Mouse (Mus musculus) myocyte (in vitro differentiated cells): ENCODE results near the gene Clec18a.

Experiments used
- MAX ChIP-seq: IDR thresholded peaks from one replicate; pipeline ENCODE4 v1.6.1; 2011; ENCODE audit warnings: low read depth, mild to moderate bottlenecking, control low read depth
- MYOD1 ChIP-seq, 3 experiments: IDR thresholded peaks; one replicate each; pipeline ENCODE4 v1.6.1; 2011; ENCODE audit warnings: control low read depth in 2 of 3, low read depth in 2 of 3, mild to moderate bottlenecking in 2 of 3, moderate library complexity in 1 of 3; ENCODE audit not compliant: insufficient read length in 2 of 3, control insufficient read depth in 1 of 3
- POLR2A ChIP-seq: IDR thresholded peaks from one replicate; pipeline ENCODE4 v1.6.1; 2011; ENCODE audit warnings: low read depth, mild to moderate bottlenecking, control low read depth, moderate library complexity; ENCODE audit not compliant: insufficient read length
- TCF12 ChIP-seq: IDR thresholded peaks from one replicate; pipeline ENCODE4 v1.6.1; 2011; ENCODE audit warnings: mild to moderate bottlenecking, control low read depth; ENCODE audit not compliant: poor library complexity, insufficient read depth, severe bottlenecking

DNA sequence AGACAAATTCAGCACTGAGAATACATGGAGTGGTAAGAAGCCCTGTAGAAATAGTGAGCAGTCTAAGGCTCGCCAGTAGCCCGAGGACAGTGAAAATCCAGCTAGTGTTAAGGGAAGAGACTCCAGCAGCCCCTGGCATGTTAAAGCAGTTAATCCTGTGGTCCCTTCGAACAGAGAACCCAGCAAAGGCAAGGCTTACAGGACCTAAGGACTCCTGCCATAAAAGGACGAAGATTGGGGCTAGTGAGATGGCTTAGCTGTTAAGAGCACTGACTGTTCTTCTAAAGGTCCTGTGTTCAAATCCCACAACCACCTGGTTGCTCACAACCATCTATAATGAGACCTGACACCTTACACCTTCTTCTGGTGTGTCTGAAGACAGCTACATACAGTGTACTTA is 25.9 kb downstream of the Clec18a start:
- TF ChIP-seq TCF12 = no peak
- TF ChIP-seq MAX = no peak
- TF ChIP-seq MYOD1 (IDR thresholded peaks at IDR 0.05; ENCODE audit: control insufficient read depth in 1 of 3, insufficient read length in 2 of 3, low read depth in 2 of 3) = no peak
- no peak for TF ChIP-seq POLR2A
